Mouse (Mus musculus): ENCODE measurements around the gene Ephx4. TPM values are rescaled to one million over a fixed set of nuclear protein-coding genes. Genes with fewer than 3 reads are reported as not detected.
A peak's percentile ranks its signal among the peaks of the same experiment; 100 is the strongest.

Gene Ephx4
- polyA plus RNA-seq, 1 experiment from 2014 or later: 1.6 TPM

DNA sequence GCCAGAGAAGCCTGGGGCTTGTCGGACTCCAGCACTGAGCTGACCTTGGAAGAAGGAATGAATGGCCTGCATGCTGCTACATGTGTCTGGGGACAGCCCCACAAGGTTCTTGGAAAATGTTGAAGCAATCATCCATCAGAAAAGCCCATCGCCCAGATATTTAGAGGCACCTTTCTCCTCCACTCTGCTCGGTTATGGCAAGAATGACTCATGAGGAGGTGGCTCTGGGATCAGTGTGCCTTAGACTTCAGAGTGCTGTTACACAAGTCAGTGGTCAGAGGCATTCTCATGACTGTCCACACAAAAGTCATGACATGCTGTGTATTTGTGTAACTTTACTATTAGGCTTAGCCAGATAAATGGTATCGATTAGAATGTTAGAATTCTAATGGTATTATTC lies 64.6 kb downstream of the Ephx4 start:
- no peak overlapping the region for H3K4me2 ChIP-seq
- H3K36me3 ChIP-seq: no peaks in the 10 kb centered on the region
- H3K27ac ChIP-seq: no peak overlapping the region
- H3K4me1 ChIP-seq: no peaks in the 10 kb centered on the region
- WGBS: 79% methylated on average over 4 of the region's 4 CpGs
- H3K4me3 ChIP-seq (replicated peaks): no peak overlapping the region
- H3K9me3 ChIP-seq: no peaks in the 10 kb centered on the region
- no peak for ATAC-seq (ENCODE audit: insufficient read depth, low FRiP score, low read depth)
- no peak overlapping the region for H3K9ac ChIP-seq
- H3K27me3 ChIP-seq (replicated peaks): no peaks in the 10 kb centered on the region

DNA sequence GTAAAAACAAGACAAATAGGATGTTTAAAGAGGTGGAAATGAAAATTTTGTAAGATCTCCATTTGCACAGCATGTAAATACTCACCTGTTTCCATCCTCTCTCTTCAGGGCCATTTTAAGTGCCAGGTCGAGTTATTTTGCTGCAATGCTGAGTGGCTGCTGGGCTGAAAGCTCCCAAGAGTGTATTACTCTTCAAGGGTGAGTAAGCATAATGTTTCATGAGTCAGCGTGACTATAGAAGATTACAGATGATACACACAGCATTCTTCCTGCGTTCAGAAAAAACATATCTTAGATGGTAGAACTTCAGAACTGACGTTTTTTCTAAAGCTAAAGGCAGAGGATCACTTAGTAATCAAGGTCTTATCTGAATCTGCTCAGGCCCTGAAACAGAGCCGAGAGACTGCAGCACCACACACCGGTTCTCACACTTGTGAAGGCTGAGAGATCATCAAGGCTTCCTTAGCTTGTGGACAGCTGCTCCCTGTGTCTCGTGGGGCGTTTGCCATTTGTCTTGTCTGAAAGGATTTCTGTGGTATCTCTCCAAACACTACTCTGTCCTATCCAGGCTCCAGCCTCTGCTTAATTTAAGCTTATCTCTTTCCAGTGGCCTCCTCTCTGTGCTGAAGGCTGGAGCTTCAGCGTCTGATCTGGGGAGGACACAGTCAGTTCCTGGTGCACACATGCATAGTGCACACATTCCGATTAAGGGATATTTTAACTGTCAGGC lies 68.2 kb downstream of the Ephx4 start:
- 71% methylated on average over 10 of the region's 10 CpGs for WGBS
- H3K9me3 ChIP-seq: no peaks in the 10 kb centered on the region
- no peak overlapping the region for H3K4me2 ChIP-seq
- H3K9ac ChIP-seq: no peak overlapping the region
- peak; percentile 70; the same call in 1 of the 2 replicates for ATAC-seq (ENCODE audit: insufficient read depth, low FRiP score, low read depth)
- no peaks in the 10 kb centered on the region for H3K36me3 ChIP-seq
- no peaks in the 10 kb centered on the region for H3K27me3 ChIP-seq (replicated peaks)
- H3K4me3 ChIP-seq (replicated peaks): no peak overlapping the region
- no peak overlapping the region for H3K27ac ChIP-seq
- no peaks in the 10 kb centered on the region for H3K4me1 ChIP-seq

Other genes with a start within 250 kb of the Ephx4 start
- 20.3 and 24.2 TPM in 2 replicates for gene Tgfbr3, start 113.1 kb upstream of the Ephx4 start, polyA plus RNA-seq (2015; fragmentation: Nextera tagmentation; extraction: Ambion mirVana)
- gene Brdt, start 71.6 kb upstream of the Ephx4 start, polyA plus RNA-seq (2015; fragmentation: Nextera tagmentation; extraction: Ambion mirVana): 1.6 and 1.7 TPM in 2 replicates
- gene Lpcat2b, start 28.8 kb downstream of the Ephx4 start, polyA plus RNA-seq (2015; fragmentation: Nextera tagmentation; extraction: Ambion mirVana): not detected in 2 replicates
- 4.5 and 4.7 TPM in 2 replicates for gene Btbd8, start 35.3 kb downstream of the Ephx4 start, polyA plus RNA-seq (2015; fragmentation: Nextera tagmentation; extraction: Ambion mirVana)
- 0.32 and 0.57 TPM in 2 replicates for gene Gm42669, start 104.9 kb downstream of the Ephx4 start, polyA plus RNA-seq (2015; fragmentation: Nextera tagmentation; extraction: Ambion mirVana)
- 0.05 and 0.12 TPM in 2 replicates for gene 1700028K03Rik, start 132.0 kb downstream of the Ephx4 start, polyA plus RNA-seq (2015; fragmentation: Nextera tagmentation; extraction: Ambion mirVana)
- 16.3 and 17.5 TPM in 2 replicates for gene Rpap2, start 194.6 kb downstream of the Ephx4 start, polyA plus RNA-seq (2015; fragmentation: Nextera tagmentation; extraction: Ambion mirVana)
- gene Glmn, start 195.2 kb downstream of the Ephx4 start, polyA plus RNA-seq (2015; fragmentation: Nextera tagmentation; extraction: Ambion mirVana): 26.1 and 27.5 TPM in 2 replicates

Data from stomach, embryonic 15.5 days (tissue).